Mouse (Mus musculus): ENCODE measurements around the gene Cbx3.
A peak's percentile ranks its signal among the peaks of the same experiment; 100 is the strongest.
"Not testable (repeated sequence)": the region's sequence is repeated elsewhere in the genome, so short reads cannot be mapped to it uniquely, and the experiment has no call there.

Gene Cbx3

DNA sequence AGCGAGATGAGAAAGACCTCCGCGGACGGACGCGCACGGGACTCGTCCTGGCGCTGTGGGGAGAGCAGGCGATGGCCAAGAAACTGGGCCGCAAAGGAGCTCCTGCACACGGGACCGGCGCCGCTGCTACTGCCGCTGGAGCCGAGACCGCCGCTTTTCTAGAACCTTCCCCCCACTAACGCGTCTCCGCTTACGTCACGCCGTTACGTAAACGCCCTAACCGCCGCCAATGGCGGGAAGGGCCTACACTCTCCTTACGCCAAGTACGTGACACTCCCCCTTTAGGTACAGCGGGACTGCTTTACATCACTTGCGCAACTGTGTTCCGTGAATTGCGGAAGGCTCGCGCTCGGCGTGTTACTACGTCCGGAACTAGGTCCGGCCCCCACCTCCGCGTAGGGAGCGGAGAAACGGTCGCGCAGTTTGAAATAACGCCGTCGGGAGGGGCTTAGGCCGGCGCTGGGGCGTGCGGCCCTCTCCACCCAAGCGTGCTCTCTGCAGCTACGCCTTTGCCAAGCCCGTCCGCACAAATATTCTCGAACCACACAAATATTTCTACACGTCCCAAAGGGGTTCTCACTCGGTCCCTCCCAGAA is 347 bp upstream of the Cbx3 start, which contains the start of gene Hnrnpa2b1:
TSS of gene Hnrnpa2b1 (minus strand) at position 180 of the 596 bp plus-strand sequence.
- peak; percentile 99 for DNase-seq (ENCODE audit: extremely low spot score, low read depth, low spot score)

GRCm38 (mm10) chr6:51471179-51471505 is 982 bp downstream of the Cbx3 start:
- DNase-seq (ENCODE audit: extremely low spot score, low read depth, low spot score), result no peak

DNA sequence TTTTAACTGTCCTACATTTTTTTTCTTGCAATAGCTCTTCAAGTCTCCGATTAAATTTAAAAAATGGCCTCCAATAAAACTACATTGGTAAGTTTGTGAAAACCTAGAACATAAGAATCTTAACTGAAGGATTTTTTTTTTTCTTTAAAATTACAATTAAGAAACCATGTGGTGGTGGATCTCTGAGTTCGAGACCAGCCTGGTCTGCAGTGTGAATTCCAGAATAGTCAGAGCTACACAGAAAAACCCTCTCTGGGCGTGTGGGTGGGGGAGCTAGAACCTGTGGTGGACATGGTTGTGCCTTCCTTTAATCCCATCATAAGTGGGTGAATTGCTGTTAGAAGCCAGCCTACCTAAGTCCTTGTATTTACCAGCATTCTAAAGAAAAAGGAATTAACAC is 1.6 kb downstream of the Cbx3 start:
- DNase-seq (ENCODE audit: extremely low spot score, low read depth, low spot score), result no peak

DNA sequence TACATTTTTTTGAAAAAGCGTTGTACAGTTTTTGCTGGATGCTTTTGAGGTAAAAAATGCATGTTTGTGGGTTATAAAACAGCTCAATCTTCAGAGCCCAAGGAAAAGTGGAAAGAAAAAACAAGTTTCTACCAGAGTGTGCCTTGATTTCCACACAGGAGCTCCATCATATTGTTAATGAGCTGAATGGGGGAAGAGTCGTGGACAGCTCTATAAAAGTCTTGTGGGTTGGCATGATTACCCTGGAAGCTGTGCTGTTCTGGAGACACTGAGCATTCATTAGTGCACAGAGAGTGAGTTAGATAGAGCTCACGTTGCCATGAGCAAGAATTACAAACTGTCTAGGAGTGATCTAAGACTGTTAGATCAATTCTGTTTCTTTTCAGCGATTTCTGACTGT is 2.1 kb downstream of the Cbx3 start:
- no peak for DNase-seq (ENCODE audit: extremely low spot score, low read depth, low spot score)

GRCm38 (mm10) chr6:51479136-51479731 is 9.1 kb downstream of the Cbx3 start:
- no peak for DNase-seq (ENCODE audit: extremely low spot score, low read depth, low spot score)

DNA sequence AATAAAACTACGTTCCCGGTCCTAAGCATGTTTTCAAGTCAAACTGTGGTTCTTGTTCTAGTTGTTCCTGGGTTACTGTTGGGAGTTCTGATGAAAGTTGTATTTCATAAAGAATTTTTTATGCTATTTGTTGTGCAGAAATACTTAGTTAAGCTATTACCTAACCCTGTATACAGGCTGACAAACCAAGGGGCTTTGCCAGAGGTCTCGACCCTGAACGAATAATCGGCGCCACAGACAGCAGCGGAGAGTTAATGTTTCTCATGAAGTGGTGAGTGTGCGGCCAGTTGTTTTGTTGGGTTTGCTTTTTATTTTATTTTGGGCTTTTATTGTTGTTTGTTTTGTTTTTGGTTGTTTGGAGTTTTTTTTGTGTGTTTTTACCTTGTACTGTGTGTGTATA is 11.4 kb downstream of the Cbx3 start:
- no peak for DNase-seq (ENCODE audit: extremely low spot score, low read depth, low spot score)

GRCm38 (mm10) chr6:51483861-51484260 is 13.7 kb downstream of the Cbx3 start:
- DNase-seq (ENCODE audit: extremely low spot score, low read depth, low spot score), result no peak

- DNase-seq (ENCODE audit: extremely low spot score, low read depth, low spot score), result not testable (repeated sequence)
Measured at GRCm38 (mm10) chr6:51484556-51484955, 14.4 kb downstream of the Cbx3 start.

DNA sequence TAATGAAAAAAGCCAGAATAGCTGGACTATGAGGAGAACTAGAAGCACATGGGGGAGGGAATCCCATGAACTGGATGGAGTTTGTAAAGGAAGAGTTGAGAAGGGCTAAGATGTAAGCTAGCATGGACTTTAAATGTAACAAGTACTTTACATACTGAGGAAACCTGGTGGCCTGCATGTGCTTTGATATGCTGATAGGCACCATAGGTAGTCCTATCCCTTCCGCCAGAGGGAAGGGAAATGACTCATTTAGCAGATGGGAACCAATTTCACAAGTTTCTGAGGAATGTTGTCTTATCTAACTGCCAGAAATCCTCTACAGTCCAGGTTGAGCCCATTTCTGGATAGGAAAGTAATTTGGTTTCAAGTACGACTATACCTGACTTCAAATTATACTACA is 15.5 kb downstream of the Cbx3 start:
- DNase-seq (ENCODE audit: extremely low spot score, low read depth, low spot score), result no peak

- no peak for DNase-seq (ENCODE audit: extremely low spot score, low read depth, low spot score)
Measured at GRCm38 (mm10) chr6:51486076-51486710, 16.0 kb downstream of the Cbx3 start.

GRCm38 (mm10) chr6:51486731-51487130 is 16.6 kb downstream of the Cbx3 start:
- DNase-seq (ENCODE audit: extremely low spot score, low read depth, low spot score), result no peak

DNA sequence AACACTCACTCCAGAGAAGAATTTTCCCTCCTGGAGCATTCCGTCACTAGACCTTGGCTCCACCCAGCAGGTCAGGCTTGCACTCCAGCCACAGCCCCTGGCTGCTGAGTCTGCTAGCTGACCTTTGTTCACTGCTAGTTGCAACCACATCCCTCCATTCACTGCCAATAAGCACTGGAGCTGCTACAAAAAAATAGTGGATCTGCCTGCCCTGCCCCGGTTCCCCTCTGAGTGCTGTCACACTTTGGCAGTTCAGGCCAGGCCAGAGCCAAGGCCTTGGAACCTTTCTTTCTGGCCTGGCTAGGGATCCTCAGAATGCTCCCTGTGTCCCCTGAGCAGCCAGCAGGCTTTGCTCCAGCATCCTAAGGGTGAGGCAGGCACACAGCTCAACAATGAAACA is 19.6 kb downstream of the Cbx3 start:
- DNase-seq (ENCODE audit: extremely low spot score, low read depth, low spot score), result no peak

DNA sequence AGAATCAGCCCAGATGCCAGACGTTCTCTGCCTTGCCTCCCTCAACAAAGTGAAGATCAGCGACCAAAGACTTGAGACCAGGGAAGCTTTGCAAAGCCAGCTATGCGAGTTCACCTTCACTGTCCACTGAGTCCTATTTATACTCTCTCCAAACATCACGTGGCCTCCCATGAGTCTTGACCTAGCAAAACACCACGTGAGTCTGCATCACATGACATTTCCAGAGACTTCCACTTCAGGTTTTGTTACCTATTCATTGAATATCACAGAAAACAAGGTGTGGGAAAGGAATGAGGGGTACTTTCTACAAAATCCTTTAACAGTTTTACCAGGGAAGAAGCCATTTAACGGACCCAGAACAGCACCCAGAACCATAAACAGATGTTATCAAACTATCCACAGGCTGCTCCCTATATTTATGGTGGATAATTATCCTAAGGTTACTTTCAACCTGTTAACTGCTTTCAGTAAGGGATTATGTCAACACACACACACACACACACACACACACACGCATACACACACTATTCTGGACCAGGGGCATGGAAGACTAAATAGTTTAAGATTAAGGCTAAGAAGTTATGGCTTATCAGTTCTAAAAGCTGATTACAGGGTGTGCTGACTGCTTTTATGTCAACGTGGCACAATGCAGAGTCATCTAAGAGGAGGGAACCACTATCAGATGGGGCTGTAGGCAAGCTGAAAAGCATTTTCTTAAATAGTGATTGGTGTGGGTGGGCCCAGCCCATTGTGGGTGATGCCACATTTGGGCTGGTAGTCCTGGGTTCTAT is 27.4 kb downstream of the Cbx3 start:
- no peak for DNase-seq (ENCODE audit: extremely low spot score, low read depth, low spot score)

- DNase-seq (ENCODE audit: extremely low spot score, low read depth, low spot score), result no peak
Measured at GRCm38 (mm10) chr6:51505671-51506070, 35.5 kb downstream of the Cbx3 start.

- DNase-seq (ENCODE audit: extremely low spot score, low read depth, low spot score), result no peak
Measured at GRCm38 (mm10) chr6:51507556-51507955, 37.4 kb downstream of the Cbx3 start.

- no peak for DNase-seq (ENCODE audit: extremely low spot score, low read depth, low spot score)
Measured at GRCm38 (mm10) chr6:51508750-51509648, 38.8 kb downstream of the Cbx3 start.

DNA sequence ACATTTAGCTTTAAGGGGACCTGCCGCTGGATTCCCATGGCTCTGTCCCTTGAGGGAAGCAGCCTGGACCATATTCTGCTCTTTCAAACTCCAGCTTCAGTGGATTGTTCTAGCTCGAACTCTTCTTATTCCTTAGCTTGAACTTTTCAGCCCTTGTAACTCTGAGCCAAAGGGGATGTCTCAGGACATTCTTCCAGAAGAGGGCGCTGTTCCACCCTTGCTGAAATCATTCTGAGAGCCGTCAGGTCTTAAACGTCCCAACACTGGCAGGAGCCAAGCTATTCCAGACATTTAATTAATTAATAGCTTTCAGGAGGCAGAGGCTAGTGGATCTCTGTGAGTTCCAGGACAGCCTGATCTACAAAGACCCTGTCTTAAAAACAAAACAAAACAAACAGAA is 39.9 kb downstream of the Cbx3 start:
- DNase-seq (ENCODE audit: extremely low spot score, low read depth, low spot score), result no peak

DNA sequence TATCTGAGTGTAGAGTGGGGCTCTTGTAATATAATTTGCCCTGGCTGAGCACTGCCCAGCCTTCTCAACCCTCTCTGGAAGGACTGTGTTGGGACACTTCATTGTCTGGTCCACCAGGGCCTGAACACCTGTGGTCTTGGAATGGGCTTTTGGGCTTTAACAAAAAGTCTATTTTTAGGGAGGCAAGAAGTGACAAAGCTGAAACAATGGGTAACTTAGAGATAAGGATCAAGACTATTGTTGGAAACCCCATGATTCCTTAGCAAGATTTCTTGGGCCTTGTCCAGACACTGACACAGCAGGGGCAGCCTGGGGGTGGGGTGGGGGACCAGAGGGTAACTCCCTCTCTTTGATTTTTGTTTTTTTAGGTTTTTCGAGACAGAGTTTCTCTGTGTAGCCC is 40.8 kb downstream of the Cbx3 start:
- no peak for DNase-seq (ENCODE audit: extremely low spot score, low read depth, low spot score)

GRCm38 (mm10) chr6:51513745-51514144 is 43.6 kb downstream of the Cbx3 start:
- DNase-seq (ENCODE audit: extremely low spot score, low read depth, low spot score), result no peak

DNA sequence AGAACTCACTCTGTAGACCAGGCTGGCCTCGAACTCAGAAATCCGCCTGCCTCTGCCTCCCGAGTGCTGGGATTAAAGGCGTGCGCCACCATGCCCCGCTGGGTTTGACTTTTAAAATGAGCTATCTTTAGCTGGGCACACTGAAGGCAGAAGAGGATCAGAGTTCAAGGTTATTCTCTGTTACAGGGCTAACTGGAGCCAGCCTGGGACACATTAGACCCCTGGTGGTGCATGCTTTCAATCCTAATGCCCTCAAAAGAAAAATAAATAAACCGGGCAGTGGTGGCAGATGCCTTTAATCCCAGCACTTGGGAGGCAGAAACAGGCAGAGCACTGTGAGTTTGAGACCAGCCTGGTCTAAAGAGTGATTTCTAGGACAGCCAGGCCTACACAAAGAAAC is 44.7 kb downstream of the Cbx3 start:
- no peak for DNase-seq (ENCODE audit: extremely low spot score, low read depth, low spot score)

- no peak for DNase-seq (ENCODE audit: extremely low spot score, low read depth, low spot score)
Measured at GRCm38 (mm10) chr6:51523310-51523709, 53.1 kb downstream of the Cbx3 start.
